Mouse (Mus musculus) bone marrow macrophage, adult 2 months (primary cell): ENCODE measurements around the gene Med24.

Source experiments
- CTCF ChIP-seq: IDR thresholded peaks from 2 replicates; pipeline ENCODE4 v1.5.1; 2012; ENCODE audit warnings: low read depth, mild to moderate bottlenecking, low read length, moderate library complexity
- POLR2A ChIP-seq: IDR thresholded peaks from 2 replicates; pipeline ENCODE4 v1.6.1; 2012; ENCODE audit warnings: mild to moderate bottlenecking, low read depth, low read length, borderline replicate concordance

DNA sequence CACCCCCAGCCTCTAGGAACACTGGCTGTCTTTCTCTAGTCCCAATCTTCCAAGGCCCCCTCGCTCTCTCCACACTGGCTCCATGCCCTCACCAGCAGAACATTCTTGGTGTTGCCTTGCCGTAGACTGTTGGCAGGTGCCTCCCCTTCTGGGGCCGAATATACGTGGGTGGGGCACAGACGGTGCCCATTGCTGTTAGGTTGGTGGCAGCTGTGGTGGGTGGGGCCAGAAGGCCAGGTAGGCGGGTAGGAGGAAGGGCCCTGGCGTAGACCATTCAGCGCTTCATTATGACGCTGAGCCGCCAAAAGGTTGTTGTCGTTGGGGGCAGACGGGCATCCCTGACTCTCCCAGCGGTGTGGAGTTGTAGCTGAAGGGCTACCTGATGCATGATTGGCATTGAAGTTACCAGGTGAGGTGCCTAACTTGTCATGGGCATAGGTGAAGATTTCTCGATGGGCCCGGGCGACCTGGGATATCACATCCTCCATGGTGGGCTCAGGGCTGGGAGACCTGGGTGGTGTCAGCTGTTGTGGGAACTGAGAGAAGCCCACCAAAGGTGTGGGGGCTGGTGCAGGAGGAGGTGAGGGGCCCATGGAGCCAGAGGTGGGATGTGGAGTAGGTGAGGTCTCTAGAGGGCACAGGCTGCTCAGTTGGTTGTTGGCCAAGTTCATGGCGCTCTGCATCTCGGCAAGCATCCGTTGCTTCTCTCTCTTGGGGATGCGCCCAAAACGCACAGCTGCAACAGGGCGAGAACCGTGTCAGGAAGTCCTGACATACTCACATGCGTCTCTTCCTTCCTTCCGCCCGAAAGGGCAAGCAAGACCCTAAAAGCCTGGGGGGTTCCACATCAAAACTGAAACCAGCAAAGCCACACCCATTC is 41.1 kb upstream of the Med24 start:
- TF ChIP-seq CTCF (no peak), POLR2A (no peak)
